Mouse (Mus musculus): ENCODE data around the gene C87499. TPM values are rescaled to one million over a fixed set of nuclear protein-coding genes. Genes with fewer than 3 reads are reported as not detected.

Gene C87499
- total RNA-seq (2021) = not detected

DNA sequence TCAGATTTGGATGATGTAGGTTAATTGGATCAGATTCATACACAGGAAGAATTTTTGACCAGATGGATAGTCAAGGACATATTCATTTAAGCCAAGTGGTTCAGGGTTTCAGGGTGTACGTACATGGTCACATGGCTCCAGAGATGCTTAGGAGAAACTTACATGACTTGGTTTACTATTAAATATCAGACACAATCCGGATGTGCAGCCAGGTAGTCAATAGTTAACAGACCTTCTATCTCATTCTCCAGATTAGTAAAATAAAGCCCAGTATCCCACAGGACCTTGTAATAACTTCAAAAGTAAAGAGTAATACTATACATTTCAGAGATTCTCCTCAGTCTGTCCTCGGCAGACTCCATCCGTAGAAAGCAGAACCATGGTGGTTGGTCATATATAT, at the start of gene C87499:
C87499 (minus strand) TSS at position 101 of the 400 bp plus-strand sequence.
- intact Hi-C loops (cut with DNase I) = no loop called here
- no peak for DNase-seq (ENCODE audit: low spot score in 2 of 2)

DNA sequence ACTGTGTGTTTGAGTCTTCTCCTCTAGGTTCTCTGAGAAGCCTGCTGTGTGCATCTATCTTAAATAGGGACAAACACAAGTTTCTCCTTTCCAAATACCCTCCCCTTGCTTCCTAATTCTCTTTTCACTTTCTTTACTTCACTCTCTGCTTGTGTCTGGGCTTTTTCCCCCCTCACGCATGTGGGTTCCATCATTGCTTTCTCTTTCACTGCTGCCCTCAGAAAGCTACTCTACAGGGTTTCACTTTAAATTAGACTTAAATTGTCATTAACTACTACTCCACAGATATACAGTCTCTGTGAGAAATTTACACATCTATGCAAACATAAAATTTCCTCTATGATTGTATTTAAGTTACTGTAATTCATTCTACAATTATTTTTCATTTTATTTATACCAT, 49.6 kb upstream of the C87499 start, which contains the start of gene Ifna2:
Ifna2 (minus strand) TSS at position 101 of the 400 bp plus-strand sequence.
- no peak for DNase-seq (ENCODE audit: low spot score in 2 of 2)
- intact Hi-C loops (cut with DNase I) = no loop called here

GRCm38 (mm10) chr4:88681353-88681752, 47.1 kb upstream of the C87499 start:
- intact Hi-C loops (cut with DNase I) = no loop called here
- no peak for DNase-seq (ENCODE audit: low spot score in 2 of 2)

DNA sequence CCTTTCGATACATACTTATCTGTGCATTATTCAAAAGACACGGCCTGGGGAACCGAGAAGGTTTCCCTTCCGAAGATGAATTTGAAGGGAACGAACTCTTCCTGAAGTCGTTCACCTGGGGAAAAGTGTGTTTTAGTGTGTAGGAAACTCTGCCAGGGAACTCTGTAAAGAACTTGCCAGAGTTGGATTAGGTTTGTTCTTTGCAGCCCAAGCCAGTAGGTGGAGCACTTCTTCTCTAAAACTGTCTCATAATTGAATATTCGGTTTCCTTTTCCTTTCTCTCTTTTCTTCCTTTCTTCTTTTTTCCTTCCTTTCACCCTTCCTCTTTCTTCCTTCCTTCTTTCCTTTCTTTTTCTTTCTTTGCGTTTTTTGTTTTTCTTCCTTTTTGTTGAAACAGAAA, 46.2 kb upstream of the C87499 start:
- no peak for DNase-seq (ENCODE audit: low spot score in 2 of 2)
- intact Hi-C loops (cut with DNase I) = no loop called here

DNA sequence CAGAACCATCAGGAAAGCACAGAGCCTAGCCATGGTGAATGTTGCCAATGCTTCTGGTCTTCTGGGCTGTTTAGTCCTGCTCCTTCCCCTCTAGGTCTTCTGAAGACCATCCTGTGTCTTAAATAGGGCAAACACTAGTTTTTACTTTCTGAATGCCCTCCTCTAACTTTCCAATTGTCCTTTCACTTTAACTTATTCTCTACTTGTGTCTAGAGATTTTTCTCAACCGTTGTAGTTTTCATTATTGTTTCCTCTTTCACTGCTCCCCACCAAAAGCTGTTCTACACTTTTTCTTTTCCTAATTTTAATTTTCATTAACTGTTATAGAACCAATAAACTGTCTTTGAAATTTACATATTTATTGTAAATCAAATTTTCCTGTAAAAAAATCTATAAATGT, 42.6 kb upstream of the C87499 start, which contains the start of gene Ifna16:
Ifna16 (minus strand) TSS at position 101 of the 400 bp plus-strand sequence.
- DNase-seq (ENCODE audit: low spot score in 2 of 2) = no peak
- intact Hi-C loops (cut with DNase I) = no loop called here

DNA sequence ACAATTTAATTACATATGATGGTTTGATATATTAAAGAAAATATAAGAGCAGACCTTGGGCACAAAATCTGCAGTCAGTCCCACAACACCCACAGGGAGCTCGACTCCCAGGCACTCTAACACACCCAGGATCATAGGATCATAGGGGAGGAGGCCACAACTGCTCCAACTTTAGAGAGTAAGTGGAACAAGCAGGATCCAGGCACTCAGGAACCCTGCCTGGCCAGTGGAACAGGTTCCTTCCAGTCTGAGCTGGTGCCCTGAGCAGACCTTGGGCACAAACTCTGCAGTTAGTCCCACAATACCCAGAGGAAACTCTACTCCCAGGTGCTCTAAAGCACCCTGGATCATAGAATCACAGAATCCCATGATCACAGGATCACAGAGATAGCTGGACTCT, 21.2 kb upstream of the C87499 start:
- no peak for DNase-seq (ENCODE audit: low spot score in 2 of 2)
- intact Hi-C loops (cut with DNase I) = no loop called here

- intact Hi-C loops (cut with DNase I) = no loop called here
- no peak for DNase-seq (ENCODE audit: low spot score in 2 of 2)
These were observed 19.4 kb upstream of the C87499 start for GRCm38 (mm10) chr4:88653644-88654043.

GRCm38 (mm10) chr4:88644359-88644758, 10.1 kb upstream of the C87499 start, which contains the start of gene Ifna13:
Gene Ifna13, minus strand, starts transcription at chr4:88644459.
- no peak for DNase-seq (ENCODE audit: low spot score in 2 of 2)
- intact Hi-C loops (cut with DNase I) = no loop called here

DNA sequence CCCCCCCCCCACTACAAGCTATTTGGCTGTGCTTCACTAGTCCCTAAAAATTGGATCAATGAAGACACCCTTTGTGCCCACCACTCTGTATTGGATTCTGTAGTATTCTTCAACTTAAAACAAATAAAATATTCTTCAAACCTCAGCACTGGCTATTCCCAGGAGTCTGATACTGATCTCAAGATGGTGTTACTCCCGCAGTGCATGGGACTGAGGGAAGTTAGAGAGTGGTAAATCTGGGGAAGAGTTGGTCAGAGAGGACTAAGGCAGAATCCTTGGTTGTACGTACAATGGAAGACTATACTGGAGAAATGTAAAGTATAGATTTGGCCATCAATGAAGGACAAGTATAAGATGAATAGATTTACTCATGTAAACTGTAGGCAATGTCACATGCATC, 8.3 kb upstream of the C87499 start:
- intact Hi-C loops (cut with DNase I) = no loop called here
- DNase-seq (ENCODE audit: low spot score in 2 of 2) = no peak

DNA sequence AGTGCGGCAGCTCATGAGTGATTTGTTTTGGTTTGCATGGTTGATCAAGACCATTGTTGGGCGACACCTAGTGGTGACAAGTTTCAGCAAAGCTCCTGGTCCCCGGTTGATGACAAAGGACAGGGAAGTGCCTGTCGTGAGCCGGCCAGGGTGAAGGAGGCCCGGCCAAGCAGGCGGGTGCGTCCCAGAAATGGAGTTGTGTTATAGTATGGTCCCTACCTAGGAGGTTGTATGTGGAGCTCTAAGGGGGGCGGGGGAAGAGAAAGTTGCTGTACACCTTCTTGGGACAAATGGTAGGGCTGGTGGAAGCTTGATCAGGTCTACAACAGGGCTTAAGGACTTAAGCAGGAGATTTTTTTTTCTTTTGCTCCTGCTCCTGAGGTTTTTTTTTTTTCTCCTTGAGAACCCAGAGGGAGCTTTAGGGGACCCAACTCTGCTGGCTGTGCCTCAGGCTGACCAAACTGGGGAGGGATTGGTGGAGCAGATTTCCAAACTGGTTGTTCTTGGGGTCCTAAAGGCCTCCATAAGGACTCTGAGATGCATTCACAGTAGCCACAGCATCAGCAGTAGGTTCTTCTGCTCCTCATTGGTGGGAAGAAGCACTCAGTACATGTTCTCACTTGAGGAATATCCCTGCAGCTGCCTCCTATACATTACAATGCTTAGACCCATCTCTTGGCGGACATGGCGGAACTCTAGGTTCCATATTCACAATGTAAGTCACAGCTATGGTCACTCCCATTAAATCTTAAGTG, 7.0 kb upstream of the C87499 start:
- peak; percentile 77 to 83 for DNase-seq (ENCODE audit: low spot score in 2 of 2)
- intact Hi-C loops (cut with DNase I) = no loop called here

- intact Hi-C loops (cut with DNase I) = no loop called here
- no peak for DNase-seq (ENCODE audit: low spot score in 2 of 2)
These were observed 6.5 kb upstream of the C87499 start for GRCm38 (mm10) chr4:88640704-88641076.

DNA sequence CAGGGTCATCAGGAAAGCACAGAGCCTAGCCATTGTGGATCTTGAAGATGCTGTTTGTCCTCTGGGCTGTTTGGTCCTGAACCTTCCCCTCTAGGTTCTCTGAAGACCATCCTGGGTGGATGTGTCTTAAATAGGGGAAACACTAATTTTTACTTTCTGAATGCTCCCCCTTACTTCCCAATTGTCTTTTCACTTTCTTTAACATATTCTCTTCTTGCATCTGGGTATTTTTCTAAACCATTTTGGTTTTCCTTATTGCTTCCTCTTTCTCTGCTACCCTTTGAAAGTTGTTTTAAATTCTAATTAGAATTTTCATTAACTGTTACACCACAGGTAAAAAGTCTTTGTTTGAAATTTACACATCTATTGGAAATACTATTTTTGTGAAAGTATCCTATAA, 30.9 kb downstream of the C87499 start, which contains the start of gene Ifna12:
Ifna12 (minus strand) TSS at position 101 of the 400 bp plus-strand sequence.
- DNase-seq (ENCODE audit: low spot score in 2 of 2) = no peak

DNA sequence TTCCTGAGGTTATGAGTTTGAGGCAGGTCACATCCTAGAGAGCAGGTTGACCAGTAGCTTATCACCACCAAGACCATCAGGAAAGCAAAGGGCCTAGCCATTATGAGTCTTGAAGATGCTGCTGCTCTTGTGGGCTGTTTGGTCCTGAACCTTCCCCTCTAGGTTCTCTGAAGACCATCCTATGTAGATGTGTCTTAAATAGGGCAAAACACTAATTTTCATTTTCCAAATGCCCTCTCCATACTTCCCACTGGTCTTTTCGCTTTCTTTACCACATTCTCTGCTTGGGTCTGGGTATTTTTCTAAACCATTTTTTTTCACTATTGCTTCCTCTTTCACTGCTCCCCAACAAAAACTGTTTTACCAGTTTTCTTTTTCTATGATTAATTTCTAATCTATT, 41.9 kb downstream of the C87499 start, which contains the start of gene Ifna9:
Ifna9 (minus strand) TSS at position 101 of the 400 bp plus-strand sequence.
- DNase-seq (ENCODE audit: low spot score in 2 of 2) = no peak
- intact Hi-C loops (cut with DNase I) = no loop called here

More for the DNA sequence above, 30.9 kb downstream of the C87499 start, which contains the start of gene Ifna12:
- intact Hi-C loops (cut with DNase I) = no loop called here

Other genes with a start within 250 kb of the C87499 start
- gene Hacd4, start 195.5 kb downstream of the C87499 start, total RNA-seq (2021) = 1 to 10 TPM; 1.3 to 1.4 TPM
- not detected for gene Ifnb1, start 111.6 kb downstream of the C87499 start, total RNA-seq (2021)
- gene Ifna15, start 76.2 kb downstream of the C87499 start, total RNA-seq (2021) = not detected
- not detected for gene Ifna14, start 62.6 kb downstream of the C87499 start, total RNA-seq (2021)
- not detected for gene Ifna9, start 42.0 kb downstream of the C87499 start, total RNA-seq (2021)
- gene Ifna12, start 31.0 kb downstream of the C87499 start, total RNA-seq (2021) = not detected
- not detected for gene Ifna13, start 10.0 kb upstream of the C87499 start, total RNA-seq (2021)
- not detected for gene Ifna16, start 42.5 kb upstream of the C87499 start, total RNA-seq (2021)
- gene Ifna2, start 49.5 kb upstream of the C87499 start, total RNA-seq (2021) = not detected
- gene Ifnab, start 56.9 kb upstream of the C87499 start, total RNA-seq (2021) = not detected
- gene Gm26566, start 87.4 kb upstream of the C87499 start, total RNA-seq (2021) = 1 to 10 TPM in 1 of 2 experiments, under 1 TPM in 1; 0.66 to 1.5 TPM
- 100 to 1,000 TPM in 1 of 2 experiments, 10 to 100 TPM in 1; 92.7 to 101 TPM for gene Klhl9, start 88.1 kb upstream of the C87499 start, total RNA-seq (2021)
- not detected for gene Gm13271, start 120.5 kb upstream of the C87499 start, total RNA-seq (2021)
- not detected for gene Gm13283, start 125.7 kb upstream of the C87499 start, total RNA-seq (2021)
- not detected for gene Gm13290, start 139.4 kb upstream of the C87499 start, total RNA-seq (2021)
- not detected for gene Gm13289, start 142.5 kb upstream of the C87499 start, total RNA-seq (2021)
- gene Gm13272, start 145.4 kb upstream of the C87499 start, total RNA-seq (2021) = not detected
- not detected for gene Ifnz, start 147.7 kb upstream of the C87499 start, total RNA-seq (2021)
- not detected for gene Gm13276, start 151.3 kb upstream of the C87499 start, total RNA-seq (2021)
- not detected for gene Gm13277, start 154.2 kb upstream of the C87499 start, total RNA-seq (2021)
- gene Gm13278, start 157.1 kb upstream of the C87499 start, total RNA-seq (2021) = not detected
- not detected for gene Gm13275, start 160.1 kb upstream of the C87499 start, total RNA-seq (2021)
- gene Gm13279, start 163.0 kb upstream of the C87499 start, total RNA-seq (2021) = not detected
- not detected for gene Gm13285, start 165.3 kb upstream of the C87499 start, total RNA-seq (2021)
- gene Gm13287, start 168.8 kb upstream of the C87499 start, total RNA-seq (2021) = not detected
- gene Gm13288, start 171.1 kb upstream of the C87499 start, total RNA-seq (2021) = not detected
- not detected for gene Ifna7, start 181.8 kb upstream of the C87499 start, total RNA-seq (2021)
- not detected for gene Ifna11, start 185.5 kb upstream of the C87499 start, total RNA-seq (2021)
- gene Ifna6, start 193.0 kb upstream of the C87499 start, total RNA-seq (2021) = not detected
- gene Ifna5, start 201.1 kb upstream of the C87499 start, total RNA-seq (2021) = not detected
- gene Ifna4, start 207.4 kb upstream of the C87499 start, total RNA-seq (2021) = not detected
- gene Ifna1, start 215.7 kb upstream of the C87499 start, total RNA-seq (2021) = not detected
- not detected for gene Ifne, start 245.8 kb upstream of the C87499 start, total RNA-seq (2021)